Mouse (Mus musculus): ENCODE data around the gene Zc3h13.

The Zc3h13 gene

GRCm38 (mm10) chr14:75323354-75323753 is 39.2 kb downstream of the Zc3h13 start:
- no peak for DNase-seq (ENCODE audit: low spot score)

DNA sequence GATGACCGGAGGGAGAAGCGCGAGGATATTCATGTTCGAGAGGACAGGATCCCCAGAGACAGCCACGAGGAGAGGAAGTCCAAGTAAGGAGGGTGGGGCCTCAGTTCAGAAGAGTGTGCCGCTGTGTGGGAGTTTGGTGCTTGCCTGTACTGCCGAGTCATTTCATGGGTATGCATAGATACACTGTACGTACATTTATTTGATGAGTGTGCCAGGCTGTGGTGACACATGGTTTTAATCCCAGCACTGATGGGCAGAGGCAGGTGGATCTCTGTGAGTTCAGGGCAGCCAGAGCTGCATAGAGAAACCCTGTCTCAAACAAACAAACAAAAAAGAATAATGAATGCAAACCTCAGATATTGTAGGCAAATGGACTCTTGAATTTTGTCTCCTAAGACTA is 43.9 kb downstream of the Zc3h13 start:
- no peak for DNase-seq (ENCODE audit: low spot score)

DNA sequence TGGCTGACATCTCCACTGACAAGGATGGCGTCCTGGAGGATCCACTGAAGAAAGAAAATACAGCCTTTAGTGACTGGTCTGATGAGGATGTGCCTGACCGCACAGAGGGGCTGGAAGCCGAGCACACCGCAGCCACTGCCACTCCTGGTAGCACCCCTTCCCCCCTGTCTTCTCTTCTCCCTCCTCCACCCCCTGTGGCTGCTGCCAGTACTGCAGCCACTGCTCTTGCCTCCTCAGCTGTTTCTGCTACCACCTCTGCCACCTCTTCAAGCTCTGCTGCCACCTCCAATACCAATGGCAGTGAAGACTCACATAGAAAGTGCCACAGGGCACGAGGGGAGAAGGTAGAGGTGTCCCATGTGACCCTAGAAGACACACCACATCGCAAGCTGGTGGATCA is 46.4 kb downstream of the Zc3h13 start:
- peak; percentile 17 for DNase-seq (ENCODE audit: low spot score)

- DNase-seq (ENCODE audit: low spot score) = no peak
Measured at GRCm38 (mm10) chr14:75334321-75334720, 50.1 kb downstream of the Zc3h13 start.

GRCm38 (mm10) chr14:75337884-75338283 is 53.7 kb downstream of the Zc3h13 start:
- DNase-seq (ENCODE audit: low spot score) = no peak

DNA sequence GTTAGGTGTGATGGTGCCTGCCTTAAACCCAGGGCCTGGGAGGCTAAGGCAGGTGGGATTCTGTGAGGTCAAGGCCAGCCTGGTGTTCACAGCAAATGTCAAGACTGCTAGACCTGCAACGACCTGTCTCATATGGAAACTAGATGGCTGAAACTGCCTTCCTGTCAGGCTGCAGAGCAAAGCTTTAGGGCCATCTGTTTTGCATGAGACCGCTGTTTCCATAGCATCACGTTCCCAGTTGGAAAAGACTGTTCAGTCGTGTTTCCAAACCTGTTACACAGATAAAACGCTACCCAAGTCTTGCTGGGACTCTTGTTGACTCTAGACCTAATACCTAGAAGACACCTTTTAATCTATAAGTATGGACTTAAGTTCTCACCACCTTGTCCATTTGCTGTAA is 61.9 kb downstream of the Zc3h13 start:
- DNase-seq (ENCODE audit: low spot score) = no peak

DNA sequence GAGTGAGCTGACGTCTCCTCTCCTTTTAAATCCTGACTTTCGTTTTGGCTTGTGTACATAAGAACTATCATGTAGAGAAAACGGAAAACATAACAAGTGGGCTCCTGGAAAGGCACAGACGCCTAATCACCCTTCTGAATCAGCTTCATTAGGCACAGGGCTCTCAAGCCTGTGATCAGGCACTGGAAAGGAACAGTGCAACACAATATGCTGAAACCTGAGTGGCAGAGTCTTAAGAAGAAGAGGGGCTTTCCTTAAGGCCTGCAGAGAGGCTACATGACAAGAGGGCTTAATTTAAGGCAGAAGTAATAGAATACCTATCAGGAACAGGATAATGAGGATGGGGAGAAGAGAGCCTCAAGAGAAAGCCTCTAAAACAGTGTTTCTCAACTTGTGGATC is 67.5 kb downstream of the Zc3h13 start:
- DNase-seq (ENCODE audit: low spot score) = no peak

GRCm38 (mm10) chr14:75363316-75363715 is 79.1 kb downstream of the Zc3h13 start:
- peak; percentile 30 for DNase-seq (ENCODE audit: low spot score)

DNA sequence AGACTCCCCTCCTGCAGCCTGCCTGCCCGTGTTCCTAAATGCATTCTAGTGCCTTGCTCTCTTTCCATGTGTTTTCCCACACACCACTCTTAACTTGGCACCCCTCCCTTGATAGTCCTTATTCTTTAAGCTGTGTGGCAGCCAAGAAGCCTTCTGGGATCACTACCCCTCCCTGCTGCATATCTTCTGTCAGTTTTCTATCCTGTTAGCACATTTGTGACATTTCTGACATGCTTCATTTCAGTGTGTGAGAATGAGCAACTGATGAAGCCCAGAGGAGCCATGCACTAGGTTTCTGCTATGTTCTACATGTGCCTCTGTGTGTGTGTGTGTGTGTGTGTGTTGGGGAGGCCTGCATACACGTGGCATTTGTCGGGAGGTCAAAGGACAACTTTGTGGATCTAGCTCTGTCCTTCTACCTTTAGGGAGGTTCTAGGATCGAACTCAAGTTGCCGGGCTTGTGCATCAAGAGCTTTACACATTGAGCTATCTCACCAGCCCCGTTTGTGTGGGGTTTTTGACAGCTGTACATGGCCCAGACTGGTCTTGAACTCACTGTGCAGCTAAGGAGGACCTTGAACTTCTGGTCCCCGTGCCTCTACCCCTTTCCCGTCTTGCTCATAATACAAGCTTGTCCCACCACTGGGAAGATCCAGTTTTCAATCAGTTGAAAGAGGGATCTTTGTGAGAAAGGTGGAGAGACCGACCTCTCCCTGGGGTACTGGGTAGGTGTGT is 81.3 kb downstream of the Zc3h13 start:
- DNase-seq (ENCODE audit: low spot score) = no peak

DNA sequence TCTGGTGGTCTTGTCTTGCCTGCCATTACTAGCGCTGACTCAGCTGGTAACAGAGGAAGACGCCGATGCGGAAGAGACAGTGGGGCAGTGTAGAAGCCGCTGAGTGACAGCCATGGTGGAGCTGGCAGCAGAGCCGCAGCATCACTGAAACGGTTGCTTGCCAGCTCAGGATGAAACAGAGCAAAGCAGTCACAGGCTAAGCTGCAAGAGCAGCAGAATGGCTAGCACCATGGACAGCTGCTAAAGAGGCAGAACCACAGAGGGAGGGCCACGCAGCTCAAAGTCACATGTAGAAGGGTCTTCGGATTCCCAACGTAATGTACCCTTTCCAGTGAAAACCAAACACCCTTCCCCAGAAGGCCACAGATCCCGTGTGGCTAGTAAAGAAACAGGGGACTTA is 82.6 kb downstream of the Zc3h13 start:
- DNase-seq (ENCODE audit: low spot score) = peak; percentile 85

DNA sequence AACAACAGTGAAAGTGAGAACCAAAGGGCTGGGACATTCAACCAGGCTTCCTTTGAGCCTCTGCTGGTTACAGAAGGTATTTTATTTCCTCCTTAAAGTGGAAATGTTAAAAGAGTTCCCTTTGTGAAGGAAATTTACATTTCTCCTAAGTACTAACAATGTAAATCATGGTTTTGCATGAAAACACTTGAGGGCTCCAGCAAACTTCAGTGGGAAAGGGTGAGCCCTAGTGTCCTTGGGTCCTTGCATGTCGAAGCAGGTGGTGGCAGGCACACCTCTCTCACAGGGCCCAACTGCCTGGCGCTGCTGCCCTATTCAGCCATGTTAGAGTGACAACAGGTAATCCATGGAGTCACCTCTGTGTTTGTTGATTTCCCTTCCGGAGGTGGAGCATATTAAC is 83.3 kb downstream of the Zc3h13 start:
- no peak for DNase-seq (ENCODE audit: low spot score)

- no peak for DNase-seq (ENCODE audit: low spot score)
Measured at GRCm38 (mm10) chr14:75369880-75370279, 85.7 kb downstream of the Zc3h13 start.

- DNase-seq (ENCODE audit: low spot score) = peak; percentile 29
Measured at GRCm38 (mm10) chr14:75375006-75375598, 90.9 kb downstream of the Zc3h13 start.

DNA sequence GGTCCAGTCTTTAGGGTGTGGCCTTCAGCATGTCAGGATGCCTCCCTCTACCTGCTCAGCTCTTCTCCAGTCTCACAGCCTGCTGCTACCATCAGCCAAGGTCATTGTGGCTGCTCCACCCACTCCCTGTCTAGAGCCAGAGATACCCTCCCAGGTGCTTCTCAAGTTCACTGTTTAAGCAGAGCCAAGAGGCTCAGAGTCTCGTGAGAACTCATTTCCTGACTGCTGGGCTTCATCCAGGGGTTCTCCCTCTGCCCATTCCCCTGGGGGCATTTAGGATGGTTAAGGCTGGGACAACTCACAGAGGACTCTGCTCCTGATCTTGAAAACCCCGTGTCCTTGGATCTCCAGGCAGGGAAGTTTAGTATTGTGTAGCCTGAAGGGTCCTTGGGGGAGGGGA is 92.1 kb downstream of the Zc3h13 start:
- no peak for DNase-seq (ENCODE audit: low spot score)

DNA sequence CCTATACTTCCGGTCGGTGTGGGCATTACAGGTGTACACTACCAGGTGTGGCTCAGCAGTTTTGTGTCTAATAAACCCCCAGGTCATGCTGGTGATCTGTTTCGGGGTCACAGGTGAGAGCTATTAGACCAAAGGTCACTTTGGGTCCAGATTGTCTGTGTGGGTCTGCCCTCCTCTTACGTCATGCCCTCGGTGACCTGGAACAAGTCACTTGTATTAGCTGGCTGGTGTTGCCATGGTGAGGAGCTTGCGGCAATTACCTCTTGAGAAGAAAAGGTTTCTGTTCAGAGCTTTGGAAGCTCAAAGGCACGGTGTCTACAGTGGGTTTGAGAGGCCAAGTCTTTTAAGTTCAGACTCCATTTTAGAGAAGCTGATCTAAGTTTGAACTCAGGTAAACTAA is 93.4 kb downstream of the Zc3h13 start:
- peak; percentile 60 for DNase-seq (ENCODE audit: low spot score)
